In the genomic region with DNA sequence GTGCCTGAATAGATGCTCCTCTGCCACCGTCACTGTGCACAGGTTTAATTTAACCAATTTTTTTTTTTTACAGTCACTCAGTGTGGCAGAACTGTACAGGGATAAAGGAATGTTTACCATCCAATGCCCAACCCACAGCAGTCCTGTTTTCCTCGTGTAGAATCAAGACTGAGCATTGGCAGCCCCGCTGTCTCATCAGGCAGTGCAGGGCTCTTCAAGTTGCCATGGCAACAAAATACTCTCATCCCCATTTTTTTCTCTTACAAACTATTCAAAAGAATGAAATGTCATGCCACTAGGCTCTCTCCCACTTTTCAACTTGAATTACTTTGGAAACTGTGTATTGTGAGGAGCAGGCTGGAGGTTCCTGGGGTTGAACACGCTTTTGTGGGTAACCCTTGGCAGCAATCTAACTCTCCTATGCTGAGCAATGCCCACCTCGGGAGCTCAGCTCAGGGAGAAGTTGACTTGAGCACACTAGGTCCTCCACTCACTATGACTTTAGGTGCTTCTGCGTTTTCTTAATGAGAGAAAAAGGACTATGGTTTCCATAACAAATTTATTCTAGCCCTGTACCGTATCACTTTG, we compare ENCODE assay signal across 14 mouse cellular contexts.
DNase-seq lines count a peak whose midpoint lies in the region; ATAC-seq lines count a peak whose summit lies in the region.
"Had no signal": no experiment of that assay in that cellular context is flagged by ENCODE, and none has a peak within 500 bp of the region (broad histone marks: within the 10 kb centered on the region; RNA-seq: fewer than 3 reads in every experiment).

No protein-coding gene starts in this region.

- no peak overlapping the region for H3K4me3 ChIP-seq in forebrain, embryonic 13.5 days
- H3K4me3 ChIP-seq in midbrain, embryonic 13.5 days (replicated peaks) = no peak overlapping the region
- H3K4me3 ChIP-seq: embryonic facial prominence, embryonic 15.5 days; liver, embryonic 15.5 days had no signal

- WGBS in forebrain, embryonic 13.5 days = 34% methylated on average over 7 of the region's 7 CpGs
- 34% methylated on average over 7 of the region's 7 CpGs for WGBS in midbrain, embryonic 13.5 days

- H3K4me1 ChIP-seq in forebrain, embryonic 13.5 days = peaks cover 13% of the 10 kb centered on the region
- H3K4me1 ChIP-seq in midbrain, embryonic 13.5 days (replicated peaks) = peaks cover 14% of the 10 kb centered on the region
- H3K4me1 ChIP-seq: embryonic facial prominence, embryonic 15.5 days; liver, embryonic 15.5 days had no signal

- H3K36me3 ChIP-seq in forebrain, embryonic 13.5 days (ENCODE audit: poor library complexity, severe bottlenecking) = no peaks in the 10 kb centered on the region
- H3K36me3 ChIP-seq in midbrain, embryonic 13.5 days = no peaks in the 10 kb centered on the region
- H3K36me3 ChIP-seq: embryonic facial prominence, embryonic 15.5 days; liver, embryonic 15.5 days had no signal

- H3K9ac ChIP-seq in forebrain, embryonic 13.5 days = no peak overlapping the region
- H3K9ac ChIP-seq in midbrain, embryonic 13.5 days (replicated peaks) = no peak overlapping the region
- H3K9ac ChIP-seq: embryonic facial prominence, embryonic 15.5 days; liver, embryonic 15.5 days had no signal

- no peaks in the 10 kb centered on the region; the same call in 1 of the 2 replicates for H3K9me3 ChIP-seq in forebrain, embryonic 13.5 days (replicated peaks)
- no peaks in the 10 kb centered on the region for H3K9me3 ChIP-seq in midbrain, embryonic 13.5 days
- H3K9me3 ChIP-seq: embryonic facial prominence, embryonic 15.5 days; liver, embryonic 15.5 days had no signal

- H3K27me3 ChIP-seq in forebrain, embryonic 13.5 days = no peaks in the 10 kb centered on the region
- no peaks in the 10 kb centered on the region for H3K27me3 ChIP-seq in midbrain, embryonic 13.5 days
- H3K27me3 ChIP-seq: embryonic facial prominence, embryonic 15.5 days; liver, embryonic 15.5 days had no signal

- peak; percentile 86 for ATAC-seq in forebrain, embryonic 13.5 days
- ATAC-seq in midbrain, embryonic 13.5 days = peak; percentile 79
- ATAC-seq: CD4-positive, CD25-positive, alpha-beta regulatory T cell, adult 4 months had no signal

- no peak overlapping the region for H3K4me2 ChIP-seq in forebrain, embryonic 13.5 days
- H3K4me2 ChIP-seq in midbrain, embryonic 13.5 days (replicated peaks) = no peak overlapping the region; the same call in 1 of the 2 replicates
- H3K4me2 ChIP-seq: embryonic facial prominence, embryonic 15.5 days; liver, embryonic 15.5 days had no signal

- H3K27ac ChIP-seq in forebrain, embryonic 13.5 days = no peak overlapping the region
- no peak overlapping the region for H3K27ac ChIP-seq in midbrain, embryonic 13.5 days
- H3K27ac ChIP-seq: embryonic facial prominence, embryonic 15.5 days; liver, embryonic 15.5 days had no signal

- peak; percentile 34 for DNase-seq in layer of hippocampus, adult 9-11 months
- no peak for DNase-seq in layer of hippocampus, adult 11-12 months (ENCODE audit: low spot score)
- peak; percentile 62 for DNase-seq in brain, adult 2 months (ENCODE audit: low read depth, low spot score)
- no peak for DNase-seq in ovary, postnatal 10 days (ENCODE audit: low spot score)
- DNase-seq in thymus, postnatal 36 days = no peak
- DNase-seq: cerebellum, adult 9-10 months; heart, postnatal 14 days; kidney, adult 18-20 months; lung, postnatal 4 days had no signal

Comparison
In these comparisons a context has a peak if more than half of its experiments do, and no peak if none do; other contexts are left out.
1. DNase-seq: peak in layer of hippocampus, adult 9-11 months (single experiment) and brain, adult 2 months (single experiment); none in layer of hippocampus, adult 11-12 months (single experiment), ovary, postnatal 10 days (single experiment) and thymus, postnatal 36 days (0 of 2).